Mouse (Mus musculus): ENCODE results near the gene Apol8.
"Not testable (repeated sequence)": the region's sequence is repeated elsewhere in the genome, so short reads cannot be mapped to it uniquely, and the experiment has no call there.

Gene Apol8

DNA sequence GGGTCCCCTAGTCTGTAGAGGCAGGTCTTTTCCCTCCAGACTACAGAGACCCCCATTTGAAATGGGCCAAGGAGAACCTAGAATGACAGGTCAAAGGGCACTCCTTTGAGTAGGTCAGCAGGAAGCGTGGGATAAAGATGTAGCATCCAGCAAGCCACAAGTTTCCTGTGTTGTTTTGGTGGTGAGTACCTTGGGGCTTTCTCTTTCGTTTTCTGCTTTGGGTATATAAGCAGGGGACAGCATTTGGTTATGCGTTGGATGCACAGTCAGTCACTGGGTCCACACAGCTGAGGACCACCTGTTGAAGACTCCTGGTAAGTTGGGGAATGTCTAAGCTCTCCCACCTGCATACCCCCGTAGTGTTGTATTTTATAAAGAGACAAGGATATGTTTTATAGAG is 58.1 kb downstream of the Apol8 start, which contains the start of gene Apol7e:
Apol7e (plus strand) TSS at position 202 of the 400 bp plus-strand sequence.
- in situ Hi-C loops (cut with MboI, MseI) = not testable (repeated sequence)
